Mouse (Mus musculus): ENCODE measurements around the gene Gm20489.

The Gm20489 gene

GRCm38 (mm10) chrX:101268755-101269124 is at the start of gene Gm20489:
Gm20489 (minus strand) TSS chrX:101269023.
- no peak for DNase-seq

GRCm38 (mm10) chrX:101313625-101314359 is 45.0 kb upstream of the Gm20489 start:
- DNase-seq: no peak

- DNase-seq: no peak
Observed at GRCm38 (mm10) chrX:101309299-101309698, 40.5 kb upstream of the Gm20489 start.

- no peak for DNase-seq
Observed at GRCm38 (mm10) chrX:101304646-101305045, 35.8 kb upstream of the Gm20489 start.

GRCm38 (mm10) chrX:101301654-101302053 is 32.8 kb upstream of the Gm20489 start:
- no peak for DNase-seq

GRCm38 (mm10) chrX:101300427-101301030 is 31.7 kb upstream of the Gm20489 start:
- peak; percentile 30 to 52 for DNase-seq

- peak in 1 of 2 experiments; percentile 7 for DNase-seq
Observed at GRCm38 (mm10) chrX:101299473-101300426, 30.9 kb upstream of the Gm20489 start.

- DNase-seq: peak; percentile 46 to 48
Observed at GRCm38 (mm10) chrX:101299055-101299454, 30.2 kb upstream of the Gm20489 start, which contains the start of gene Nlgn3. Nlgn3 (plus strand) TSS chrX:101299168.

GRCm38 (mm10) chrX:101290111-101290510 is 21.3 kb upstream of the Gm20489 start:
- no peak for DNase-seq

GRCm38 (mm10) chrX:101289037-101289436 is 20.2 kb upstream of the Gm20489 start:
- no peak for DNase-seq

GRCm38 (mm10) chrX:101288432-101288831 is 19.6 kb upstream of the Gm20489 start:
- no peak for DNase-seq

- no peak for DNase-seq
Observed at GRCm38 (mm10) chrX:101287543-101287942, 18.7 kb upstream of the Gm20489 start.

- DNase-seq: no peak
Observed at GRCm38 (mm10) chrX:101285953-101286670, 17.3 kb upstream of the Gm20489 start.

- DNase-seq: peak; percentile 79 to 80
Observed at GRCm38 (mm10) chrX:101285534-101285933, 16.7 kb upstream of the Gm20489 start.

GRCm38 (mm10) chrX:101282813-101283212 is 14.0 kb upstream of the Gm20489 start:
- DNase-seq: no peak

- peak; percentile 92 to 95 for DNase-seq
Observed at GRCm38 (mm10) chrX:101273875-101274738, 5.3 kb upstream of the Gm20489 start, which contains the start of gene Med12. Med12 (plus strand) TSS chrX:101274030.

GRCm38 (mm10) chrX:101273410-101273809 is 4.6 kb upstream of the Gm20489 start:
- DNase-seq: no peak

- DNase-seq: no peak
Observed at GRCm38 (mm10) chrX:101268025-101268754, 633 bp downstream of the Gm20489 start, which contains the start of gene Il2rg. Il2rg (minus strand) TSS chrX:101268255.

- no peak for DNase-seq
Observed at GRCm38 (mm10) chrX:101266631-101267030, 2.2 kb downstream of the Gm20489 start.

- DNase-seq: no peak
Observed at GRCm38 (mm10) chrX:101263892-101264291, 4.9 kb downstream of the Gm20489 start, which contains the start of gene Gm614. Gm614 (minus strand) TSS chrX:101263992.
